Mouse (Mus musculus) olfactory bulb, adult 2 months (tissue): ENCODE measurements at regions not wholly inside any gene's neighbourhood (a gene's known extent, or its start where the extent isn't known, plus 50 kb on each side); places are given as distances from the start of the nearest gene placed in this dataset.

Experiments used
- CTCF ChIP-seq: fragments of 200-500 bp; IDR thresholded peaks from 2 replicates; pipeline ENCODE4 v1.5.1; 2012; ENCODE audit warnings: low read depth, mild to moderate bottlenecking, low read length, moderate library complexity; ENCODE audit not compliant: insufficient read depth
- POLR2A ChIP-seq: fragments of 200-500 bp; IDR thresholded peaks from 2 replicates; pipeline ENCODE4 v1.6.1; 2012; ENCODE audit warnings: mild to moderate bottlenecking, low read depth, low read length, moderate library complexity; ENCODE audit not compliant: insufficient read depth

- TF ChIP-seq CTCF = no peak
- TF ChIP-seq POLR2A = no peak
Observed at GRCm38 (mm10) chr2:147942591-147942990, 104.2 kb downstream of the Foxa2 start.
